Mouse (Mus musculus) lung, adult 2 months (tissue): ENCODE measurements around the gene Anks3. TPM values are rescaled to one million over a fixed set of nuclear protein-coding genes. Genes with fewer than 3 reads are reported as not detected.

Experiments used
- DNase-seq: peaks from one replicate; pipeline ENCODE4 v3.0.0; 2022
- H3K4me1 ChIP-seq: fragments of 200-500 bp; 2 replicates; pipeline ENCODE4 v1.6.1; 2011; ENCODE audit warnings: low read length; ENCODE audit not compliant: control insufficient read depth, insufficient read depth
- H3K4me3 ChIP-seq: fragments of 200-500 bp; replicated peaks from 2 replicates; pipeline ENCODE3; 2011; ENCODE audit warnings: low read depth, mild to moderate bottlenecking, control low read depth, low read length; ENCODE audit errors: extremely low read depth
- CTCF ChIP-seq: fragments of 200-500 bp; IDR thresholded peaks from 2 replicates; pipeline ENCODE4 v1.5.1; 2011; ENCODE audit warnings: mild to moderate bottlenecking, low read length, control low read depth; ENCODE audit not compliant: insufficient read depth
- POLR2A ChIP-seq: fragments of 200-500 bp; IDR thresholded peaks from 2 replicates; pipeline ENCODE4 v1.6.1; 2011; ENCODE audit warnings: low read depth, mild to moderate bottlenecking, control low read depth, low read length, borderline replicate concordance; ENCODE audit errors: extremely low read depth
- WGBS: fragments of 180-500 bp; shearing (Covaris S2); methylation state at CpG from one replicate; pipeline ENCODE4 v1.1.7; 2018; 5-methylcytosine and 5-hydroxymethylcytosine counted together
- polyA plus RNA-seq: library from polyadenylated mRNA; depleted of rRNA; stranded (reverse); fragments of >200 nt; gene quantifications from 2 replicates; pipeline ENCODE4 v1.2.3, GENCODE M21; 2012

Anks3 gene
- polyA plus RNA-seq, 1 experiment = 58.6 TPM

DNA sequence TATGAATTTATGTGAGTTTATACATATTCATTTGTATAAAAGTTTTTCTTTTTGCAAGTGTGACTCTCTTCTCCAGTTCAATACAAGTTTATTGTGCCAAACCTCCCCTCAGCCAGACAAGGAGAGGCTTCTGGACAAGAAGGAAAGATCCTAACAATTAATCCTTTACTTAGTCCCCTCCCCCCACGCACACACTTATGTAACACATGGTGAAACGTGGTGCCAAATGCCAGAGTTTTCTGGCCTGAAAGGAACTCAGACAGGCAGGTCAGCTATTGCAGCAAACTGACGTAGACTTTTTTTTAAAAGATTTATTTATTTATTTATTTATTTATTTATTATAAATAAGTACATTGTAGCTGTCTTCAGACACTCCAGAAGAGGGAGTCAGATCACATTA, 36.6 kb upstream of the Anks3 start:
- Histone ChIP-seq H3K4me3 (no peak overlapping the region), H3K4me1 (no peaks in the 10 kb centered on the region)
- no peak for DNase-seq
- TF ChIP-seq POLR2A (no peak), CTCF (no peak)
- 56% methylated on average over 3 of the region's 3 CpGs for WGBS

DNA sequence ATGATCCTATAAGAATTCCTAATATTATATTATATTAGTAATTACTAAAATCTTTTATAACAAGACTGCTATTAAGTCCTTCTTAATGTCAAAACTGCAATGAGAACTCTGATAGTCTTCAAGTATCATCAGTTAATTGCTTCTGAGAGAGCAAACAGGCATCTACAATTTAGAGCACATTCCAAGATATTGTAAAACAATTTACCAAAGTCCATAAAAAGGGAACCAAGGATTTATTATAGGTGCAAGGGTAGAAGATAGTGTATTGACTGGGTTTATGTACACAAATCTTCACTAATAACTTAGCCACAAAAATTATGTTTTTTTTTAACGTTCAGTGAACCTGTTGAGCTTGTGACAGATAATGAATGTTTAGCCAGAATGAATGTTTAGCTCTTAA, 35.0 kb upstream of the Anks3 start:
- DNase-seq = no peak
- WGBS = 40% methylated on average over 1 of the region's 1 CpGs
- H3K4me1 ChIP-seq = no peaks in the 10 kb centered on the region
- H3K4me3 ChIP-seq = no peak overlapping the region
- no peak for TF ChIP-seq CTCF
- TF ChIP-seq POLR2A = no peak

- Histone ChIP-seq H3K4me3 (no peak within 1 kb of the TSS), H3K4me1 (no peaks in the 10 kb centered on the region)
- 28% methylated on average over 3 of the region's 3 CpGs for WGBS
- no peak for DNase-seq
- TF ChIP-seq CTCF (no peak), POLR2A (no peak)
Observed at GRCm38 (mm10) chr16:4997553-4997952, 33.5 kb upstream of the Anks3 start, which contains the start of gene Sept12. Sept12 (minus strand) TSS chr16:4997852.

DNA sequence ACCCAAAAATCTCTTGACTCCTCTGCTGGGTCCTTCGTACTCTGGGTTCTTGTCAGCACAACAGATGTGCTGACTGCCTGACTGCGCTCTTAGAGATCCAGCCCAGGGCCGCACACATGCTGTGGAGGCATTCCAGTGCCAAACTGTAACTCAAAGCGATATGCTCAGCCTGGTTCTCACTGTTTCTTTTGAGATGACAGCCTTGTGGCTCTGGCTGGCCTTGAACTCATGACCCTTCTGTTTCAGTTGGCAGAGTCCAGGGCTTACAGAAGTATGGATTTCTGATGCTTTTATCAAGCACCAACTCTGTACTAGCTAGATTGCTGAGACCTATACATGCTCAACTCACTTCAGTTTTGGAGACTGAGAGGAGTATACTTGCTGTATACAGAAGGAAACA, 29.3 kb upstream of the Anks3 start:
- 90% methylated on average over 4 of the region's 4 CpGs for WGBS
- no peak for TF ChIP-seq POLR2A
- no peak for TF ChIP-seq CTCF
- Histone ChIP-seq H3K4me1 (no peaks in the 10 kb centered on the region), H3K4me3 (no peak overlapping the region)
- DNase-seq = no peak

GRCm38 (mm10) chr16:4984717-4985116, 20.7 kb upstream of the Anks3 start:
- no peak for DNase-seq
- TF ChIP-seq CTCF (no peak), POLR2A (no peak)
- Histone ChIP-seq H3K4me3 (no peak overlapping the region), H3K4me1 (0 out of 2 replicates have a peak, but pooled peaks cover 2% of the 10 kb centered on the region)
- 91% methylated on average over 12 of the region's 12 CpGs for WGBS

GRCm38 (mm10) chr16:4979755-4980380, 15.9 kb upstream of the Anks3 start:
- 0 out of 2 replicates have a peak, but pooled peaks cover 2% of the 10 kb centered on the region for H3K4me1 ChIP-seq
- no peak overlapping the region for H3K4me3 ChIP-seq
- 66% methylated on average over 4 of the region's 4 CpGs for WGBS
- TF ChIP-seq CTCF (peak; percentile 73), POLR2A (no peak)
- DNase-seq = peak; percentile 23

DNA sequence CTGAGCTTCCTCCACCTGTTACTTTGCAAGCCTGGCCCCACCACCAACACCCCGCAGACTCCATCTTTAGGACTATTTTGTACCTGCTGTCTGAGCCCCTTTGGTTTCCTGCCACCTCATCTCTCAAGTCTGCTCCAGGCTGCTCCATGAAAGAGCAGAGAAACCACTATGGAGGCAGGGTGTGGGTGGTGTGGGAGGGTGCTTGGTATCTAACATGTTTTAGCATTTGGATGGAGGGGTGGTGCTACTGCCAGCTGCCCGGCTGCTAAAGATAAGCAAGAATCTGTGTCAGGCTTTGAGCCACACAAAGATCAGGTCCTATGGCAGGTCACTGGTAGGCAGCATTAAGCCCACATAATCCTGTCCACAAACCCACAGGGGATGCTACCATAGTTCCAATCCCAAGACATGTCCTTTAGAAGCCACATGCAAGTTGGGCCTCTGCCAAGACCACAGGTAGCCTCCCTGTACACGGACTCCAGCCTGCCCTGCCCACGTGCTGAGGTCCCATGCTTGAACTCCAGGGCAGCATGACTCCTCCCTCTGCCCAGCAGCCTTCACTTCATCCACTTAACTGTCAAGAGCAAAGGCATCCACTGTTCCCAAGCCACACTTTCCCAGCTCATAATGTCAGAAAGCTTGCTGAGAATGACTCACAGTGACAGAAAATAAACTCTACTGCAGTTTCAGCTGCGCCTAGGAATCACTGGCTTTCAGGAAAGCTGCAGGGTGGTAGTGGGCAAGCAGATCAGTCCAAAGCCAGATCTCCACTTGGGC, 14.5 kb upstream of the Anks3 start:
- 50% methylated on average over 5 of the region's 5 CpGs for WGBS
- DNase-seq = peak; percentile 43
- TF ChIP-seq CTCF (no peak), POLR2A (no peak)
- Histone ChIP-seq H3K4me1 (0 out of 2 replicates have a peak, but pooled peaks cover 2% of the 10 kb centered on the region), H3K4me3 (no peak overlapping the region)

DNA sequence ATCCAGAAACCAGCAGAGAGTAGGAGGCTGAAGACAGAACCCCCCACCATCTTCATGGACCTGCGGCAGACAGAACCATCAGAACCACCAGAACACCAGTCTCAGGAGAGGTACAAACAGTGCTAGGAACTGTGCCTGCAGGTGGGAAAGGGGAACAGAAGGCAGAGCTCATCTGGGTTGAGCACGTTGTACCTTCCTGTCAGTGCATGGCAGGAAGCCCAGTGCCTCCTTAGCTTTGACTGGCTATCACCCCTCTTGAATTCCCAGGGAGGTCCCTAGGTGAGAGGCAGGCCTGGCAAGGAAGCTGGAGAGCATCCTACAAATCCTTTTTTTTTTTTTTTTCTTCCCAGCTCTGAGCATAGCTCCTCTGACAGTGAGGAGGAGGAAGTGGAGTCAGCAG, 12.2 kb upstream of the Anks3 start:
- DNase-seq = no peak
- Histone ChIP-seq H3K4me1 (peaks cover 7% of the 10 kb centered on the region; the same call in 1 of the 2 replicates), H3K4me3 (no peak overlapping the region)
- 51% methylated on average over 2 of the region's 2 CpGs for WGBS
- no peak for TF ChIP-seq POLR2A
- TF ChIP-seq CTCF = no peak

- DNase-seq = no peak
- TF ChIP-seq POLR2A (no peak), CTCF (no peak)
- no peak overlapping the region for H3K4me3 ChIP-seq
- H3K4me1 ChIP-seq = peaks cover 7% of the 10 kb centered on the region; the same call in 1 of the 2 replicates
- 90% methylated on average over 5 of the region's 5 CpGs for WGBS
Observed at GRCm38 (mm10) chr16:4974521-4974920, 10.5 kb upstream of the Anks3 start.

- H3K4me1 ChIP-seq = peaks cover 13% of the 10 kb centered on the region
- 51% methylated on average over 4 of the region's 4 CpGs for WGBS
- H3K4me3 ChIP-seq = no peak overlapping the region
- peak; percentile 17 for DNase-seq
- peak; percentile 62; the same call in 1 of the 2 replicates for TF ChIP-seq POLR2A
- no peak for TF ChIP-seq CTCF
Observed at GRCm38 (mm10) chr16:4971626-4972025, 7.6 kb upstream of the Anks3 start.
